Mouse (Mus musculus) erythroblast, embryonic 14.5 days (primary cell): ENCODE data around the gene Tmem205.

ENCODE experiments used
- GATA1 ChIP-seq: IDR thresholded peaks from 2 replicates; pipeline ENCODE4 v1.6.1; 2012; ENCODE audit warnings: low read length, inconsistent platforms, mixed read lengths
- TAL1 ChIP-seq: IDR thresholded peaks from 3 replicates; pipeline ENCODE4 v1.6.1; 2012; ENCODE audit warnings: low read length, inconsistent platforms, mixed read lengths

- TF ChIP-seq TAL1 (no peak), GATA1 (no peak)
Measured at GRCm38 (mm10) chr9:21923490-21924098, 3.8 kb downstream of the Tmem205 start.
